Mouse (Mus musculus) liver, embryonic 14.5 days (tissue): ENCODE data around the gene Fbxo6. TPM values are rescaled to one million over a fixed set of nuclear protein-coding genes. Genes with fewer than 3 reads are reported as not detected.

ENCODE experiments used
- ATAC-seq: fragments of 200-750 bp; cut with Nextera tagmentation; 2 replicates; pipeline ENCODE4 v1.8.0; 2017; ENCODE audit warnings: moderate number of reproducible peaks, mild to moderate bottlenecking, moderate library complexity; ENCODE audit not compliant: insufficient read depth
- DNase-seq, 3 experiments: peaks; one replicate each; pipeline ENCODE4 v3.0.0-alpha.2; 2012 to 2013; ENCODE audit warnings: low read depth in 3 of 3, low spot score in 3 of 3
- H3K27ac ChIP-seq: fragments of 300-500 bp; sonication (generic); 2 replicates; pipeline ENCODE4 v1.5.1; 2014; ENCODE audit warnings: moderate library complexity, mild to moderate bottlenecking, control low read depth, inconsistent platforms
- H3K27me3 ChIP-seq: fragments of 300-500 bp; sonication (generic); 2 replicates; pipeline ENCODE4 v1.6.1; 2014; ENCODE audit warnings: mild to moderate bottlenecking, low read length, moderate library complexity; ENCODE audit not compliant: control insufficient read depth, insufficient read depth
- H3K36me3 ChIP-seq: fragments of 300-500 bp; sonication (generic); replicated peaks from 2 replicates; pipeline ENCODE4 v1.6.1; 2014; ENCODE audit warnings: low read depth; ENCODE audit not compliant: control insufficient read depth, insufficient read depth
- H3K4me1 ChIP-seq, 2 experiments: fragments of 200-500 bp in 1 of 2; fragments of 300-500 bp in 1 of 2; sonication (generic) in 1 of 2; replicated peaks; 2 replicates each; pipeline ENCODE4 v1.6.1; 2012 to 2014; ENCODE audit warnings: antibody characterized with exemption in 1 of 2, inconsistent platforms in 1 of 2, low read length in 1 of 2; ENCODE audit not compliant: control insufficient read depth in 2 of 2, insufficient read depth in 2 of 2
- H3K4me2 ChIP-seq: fragments of 300-500 bp; sonication (generic); 2 replicates; pipeline ENCODE4 v1.6.1; 2014; ENCODE audit warnings: low read depth, mild to moderate bottlenecking, control low read depth, moderate library complexity
- H3K4me3 ChIP-seq, 2 experiments: fragments of 200-500 bp in 1 of 2; fragments of 300-500 bp in 1 of 2; sonication (generic) in 1 of 2; 2 replicates each; pipeline ENCODE4 v1.5.1; 2012 to 2014; ENCODE audit warnings: low read depth in 2 of 2, low read length in 2 of 2, mild to moderate bottlenecking in 2 of 2, control low read depth in 1 of 2, inconsistent platforms in 1 of 2, moderate library complexity in 1 of 2; ENCODE audit not compliant: insufficient read depth in 1 of 2
- H3K9ac ChIP-seq: fragments of 300-500 bp; sonication (generic); replicated peaks from 2 replicates; pipeline ENCODE4 v1.6.1; 2014; ENCODE audit warnings: mild to moderate bottlenecking, control low read depth, moderate library complexity
- H3K9me3 ChIP-seq: fragments of 300-500 bp; sonication (generic); 2 replicates; pipeline ENCODE4 v1.6.1; 2016; ENCODE audit warnings: low read length, mixed read lengths; ENCODE audit not compliant: control insufficient read depth
- CTCF ChIP-seq: IDR thresholded peaks from 2 replicates; pipeline ENCODE4 v1.5.1; 2016; ENCODE audit warnings: antibody characterized with exemption, low read depth, control low read depth
- EP300 ChIP-seq: IDR thresholded peaks from 2 replicates; pipeline ENCODE4 v1.6.1; 2016; ENCODE audit warnings: antibody characterized with exemption, low read depth
- WGBS: fragments of 180-500 bp; shearing (Covaris S2); extraction: QIAGEN DNeasy Blood & Tissue Kit; methylation state at CpG from one replicate; pipeline ENCODE4 v1.1.7; 2014; ENCODE audit not compliant: insufficient replicate concordance; 5-methylcytosine and 5-hydroxymethylcytosine counted together
- polyA plus RNA-seq, 2 experiments: library from polyadenylated mRNA; depleted of rRNA in 1 of 2; stranded (reverse) in 1 of 2; unstranded in 1 of 2; fragments of >200 nt; fragmentation: Nextera tagmentation in 1 of 2; extraction: Ambion mirVana in 1 of 2; gene quantifications; 2 replicates each; pipeline versions ENCODE4 v1.2.1 to v1.2.3; 2012 to 2014

Gene Fbxo6
- polyA plus RNA-seq, 2 experiments: 7.5 to 15.1 TPM

DNA sequence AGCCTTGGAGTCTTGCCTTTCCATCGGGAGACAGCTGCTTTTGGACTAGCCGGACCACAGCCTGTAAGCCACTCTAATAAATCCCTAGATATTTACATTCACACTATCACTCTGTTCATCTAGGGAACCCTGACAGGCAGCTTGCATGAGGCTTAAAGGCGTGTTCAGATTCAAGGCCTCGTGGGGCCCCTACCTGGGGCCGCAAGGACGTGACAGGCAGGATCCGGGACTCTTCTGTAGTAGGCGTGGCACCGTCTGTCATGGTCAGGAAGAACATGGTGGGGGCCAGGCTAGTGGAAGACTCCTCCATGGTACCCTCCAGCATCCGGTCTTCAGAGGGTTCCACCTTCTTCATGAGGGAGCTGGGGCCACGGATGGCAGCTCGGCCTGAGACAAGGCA is 39.4 kb downstream of the Fbxo6 start:
- TF ChIP-seq EP300 (no peak), CTCF (no peak)
- no peak for DNase-seq
- 58% methylated on average over 12 of the region's 12 CpGs for WGBS
- H3K4me3 ChIP-seq: no peak overlapping the region
- no peak overlapping the region for H3K27ac ChIP-seq
- no peaks in the 10 kb centered on the region for H3K9me3 ChIP-seq
- H3K27me3 ChIP-seq: no peaks in the 10 kb centered on the region; the same call in 1 of the 2 replicates
- H3K9ac ChIP-seq: no peak overlapping the region
- no peaks in the 10 kb centered on the region for H3K36me3 ChIP-seq
- H3K4me1 ChIP-seq: no peaks in the 10 kb centered on the region
- ATAC-seq: no peak
- H3K4me2 ChIP-seq: no peak overlapping the region

DNA sequence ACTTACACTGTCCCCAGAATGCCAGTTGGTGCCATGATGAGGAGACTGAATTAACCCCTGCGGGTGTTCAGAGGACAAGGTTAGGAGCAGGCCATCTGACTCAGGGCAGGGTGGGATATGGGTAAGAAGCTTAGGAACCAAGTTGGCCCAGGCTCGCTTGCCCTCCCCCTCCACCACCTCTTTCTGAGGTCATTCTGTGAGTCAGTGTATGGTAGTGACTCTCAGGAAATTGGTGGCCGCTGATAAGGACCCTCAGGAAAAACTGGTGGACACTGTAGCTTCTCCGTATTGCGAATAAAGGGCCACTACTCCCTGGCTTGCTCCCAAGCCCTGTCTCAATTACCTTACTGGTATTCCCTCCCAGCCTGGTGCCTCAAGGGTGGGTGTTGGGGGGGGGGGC is 42.7 kb downstream of the Fbxo6 start:
- ATAC-seq: peak; percentile 46; the same call in 1 of the 2 replicates
- no peak overlapping the region for H3K27ac ChIP-seq
- no peaks in the 10 kb centered on the region for H3K4me1 ChIP-seq
- TF ChIP-seq EP300 (no peak), CTCF (no peak)
- no peak overlapping the region for H3K9ac ChIP-seq
- H3K4me3 ChIP-seq: no peak overlapping the region
- H3K4me2 ChIP-seq: no peak overlapping the region
- WGBS: 19% methylated on average over 5 of the region's 5 CpGs
- H3K27me3 ChIP-seq: no peaks in the 10 kb centered on the region
- DNase-seq: no peak
- no peaks in the 10 kb centered on the region for H3K36me3 ChIP-seq
- no peaks in the 10 kb centered on the region for H3K9me3 ChIP-seq

- Histone ChIP-seq H3K9me3 (no peaks in the 10 kb centered on the region), H3K27me3 (no peaks in the 10 kb centered on the region), H3K4me3 (no peak overlapping the region), H3K4me2 (no peak overlapping the region), H3K27ac (no peak overlapping the region), H3K9ac (no peak overlapping the region), H3K4me1 (no peaks in the 10 kb centered on the region), H3K36me3 (no peaks in the 10 kb centered on the region)
- TF ChIP-seq EP300: no peak
- TF ChIP-seq CTCF: no peak
- no peak for DNase-seq
- WGBS: 16% methylated on average over 7 of the region's 7 CpGs
- peak; percentile 41; the same call in 1 of the 2 replicates for ATAC-seq
These were observed 43.3 kb downstream of the Fbxo6 start for GRCm38 (mm10) chr4:148108565-148109100.

GRCm38 (mm10) chr4:148107621-148108291 is 44.2 kb downstream of the Fbxo6 start:
- H3K4me3 ChIP-seq: no peak overlapping the region
- no peaks in the 10 kb centered on the region for H3K9me3 ChIP-seq
- no peaks in the 10 kb centered on the region for H3K36me3 ChIP-seq
- H3K4me2 ChIP-seq: no peak overlapping the region
- H3K4me1 ChIP-seq: no peaks in the 10 kb centered on the region
- H3K27me3 ChIP-seq: no peaks in the 10 kb centered on the region
- WGBS: 51% methylated on average over 22 of the region's 22 CpGs
- no peak for TF ChIP-seq EP300
- TF ChIP-seq CTCF: no peak
- H3K27ac ChIP-seq: no peak overlapping the region
- DNase-seq (no peak), ATAC-seq (no peak)
- no peak overlapping the region for H3K9ac ChIP-seq

DNA sequence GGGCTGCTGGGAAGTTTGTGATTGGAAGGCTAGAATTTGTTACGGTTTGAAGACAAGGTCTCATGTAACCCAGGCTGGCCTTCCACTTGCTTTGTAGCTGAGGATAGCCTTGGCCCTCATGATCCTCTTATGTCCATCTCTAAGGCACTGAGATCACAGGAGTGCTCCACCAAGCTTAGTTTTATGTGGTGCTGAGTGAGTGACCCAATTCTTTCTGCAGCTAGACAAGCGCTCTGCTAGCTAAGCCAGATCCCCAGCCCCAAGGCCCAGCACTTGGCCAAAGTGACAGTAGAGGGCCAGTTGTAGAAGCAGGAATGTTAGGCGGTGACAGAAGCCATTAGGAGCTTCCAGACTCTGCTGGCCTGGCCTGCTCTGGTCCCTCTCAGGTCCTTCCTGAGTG is 47.8 kb downstream of the Fbxo6 start:
- ATAC-seq (no peak), DNase-seq (no peak)
- Histone ChIP-seq H3K9ac (no peak overlapping the region), H3K4me3 (no peak overlapping the region), H3K9me3 (no peaks in the 10 kb centered on the region), H3K4me1 (no peaks in the 10 kb centered on the region), H3K27me3 (no peaks in the 10 kb centered on the region; the same call in 1 of the 2 replicates), H3K27ac (no peak overlapping the region), H3K36me3 (no peaks in the 10 kb centered on the region), H3K4me2 (no peak overlapping the region)
- 70% methylated on average over 3 of the region's 3 CpGs for WGBS
- TF ChIP-seq CTCF: no peak
- no peak for TF ChIP-seq EP300
